Comparison of ENCODE assay signal across 15 mouse cellular contexts in genomic region chr7:112012621-112013177, GRCm38 (mm10). TPM values are rescaled to one million over a fixed set of nuclear protein-coding genes. Genes with fewer than 3 reads are reported as not detected.
A peak's percentile ranks its signal among the peaks of the same experiment; 100 is the strongest.
DNase-seq lines count a peak whose midpoint lies in the region; ATAC-seq and TF ChIP-seq lines count a peak whose summit lies in the region.
"Had no signal": no experiment of that assay in that cellular context is flagged by ENCODE, and none has a peak within 500 bp of the region (broad histone marks: within the 10 kb centered on the region; RNA-seq: fewer than 3 reads in every experiment).

No protein-coding gene starts in this region.

- peaks cover 12% of the 10 kb centered on the region for H3K4me1 ChIP-seq in heart, embryonic 16.5 days (ENCODE audit: control insufficient read depth, insufficient read depth, low read length)
- peaks cover 10% of the 10 kb centered on the region for H3K4me1 ChIP-seq in embryonic fibroblast, embryonic 13.5 days (ENCODE audit: control insufficient read depth, insufficient read depth, low read length)
- H3K4me1 ChIP-seq: embryonic facial prominence, embryonic 10.5 days; midbrain, embryonic 15.5 days; neural tube, embryonic 12.5 days had no signal

- 58% methylated on average over 6 of the region's 6 CpGs for WGBS in heart, embryonic 16.5 days

- peak overlapping the region; percentile 40 for H3K27ac ChIP-seq in heart, embryonic 16.5 days (ENCODE audit: low read length)
- peak overlapping the region; percentile 71 for H3K27ac ChIP-seq in embryonic fibroblast, embryonic 13.5 days (ENCODE audit: insufficient read depth, low read length)
- H3K27ac ChIP-seq: embryonic facial prominence, embryonic 10.5 days; hindbrain, postnatal 0 days; midbrain, embryonic 15.5 days; neural tube, embryonic 12.5 days had no signal

- TF ChIP-seq CTCF in embryonic fibroblast, embryonic 13.5 days (IDR thresholded peaks at IDR 0.05; ENCODE audit: borderline replicate concordance, insufficient read depth, low read length) = no peak

- intact Hi-C loops in heart, postnatal 25 days (cut with DNase I) = no loop called here

- H3K4me2 ChIP-seq in heart, embryonic 16.5 days (ENCODE audit: low read depth, low read length) = no peak overlapping the region
- H3K4me2 ChIP-seq: midbrain, embryonic 15.5 days; neural tube, embryonic 12.5 days had no signal

- TF ChIP-seq POLR2A in embryonic fibroblast, embryonic 13.5 days (IDR thresholded peaks at IDR 0.05; ENCODE audit: low read depth, low read length) = no peak

- ATAC-seq in heart, embryonic 16.5 days (replicated peaks; ENCODE audit: extremely low read depth, insufficient read depth, low FRiP score) = peak; percentile 79
- ATAC-seq: midbrain, embryonic 15.5 days had no signal

- DNase-seq in cerebellum, adult 9-10 months = peak; percentile 43
- no peak for DNase-seq in cerebellum, adult 8-10 months
- DNase-seq in heart, postnatal 25 days (ENCODE audit: low spot score) = no peak
- DNase-seq in skeletal muscle tissue, adult 2 months (ENCODE audit: low read depth, low spot score) = peak; percentile 53
- no peak for DNase-seq in urinary bladder, postnatal 36 days (ENCODE audit: low spot score in 2 of 2)
- DNase-seq in right cerebral cortex, postnatal 36 days (ENCODE audit: low spot score in 2 of 2) = no peak
- DNase-seq: adrenal gland, adult 8-10 months; liver; thymus, postnatal 25 days had no signal

- H3K9me3 ChIP-seq in heart, embryonic 16.5 days (replicated peaks; ENCODE audit: control insufficient read depth, low read length) = peaks cover 3% of the 10 kb centered on the region; the same call in 1 of the 2 replicates
- H3K9me3 ChIP-seq: embryonic facial prominence, embryonic 10.5 days; midbrain, embryonic 15.5 days; neural tube, embryonic 12.5 days had no signal

- no peaks in the 10 kb centered on the region for H3K27me3 ChIP-seq in heart, embryonic 16.5 days (ENCODE audit: control insufficient read depth, insufficient read depth, low read length)
- H3K27me3 ChIP-seq: midbrain, embryonic 15.5 days; neural tube, embryonic 12.5 days had no signal

- no peak overlapping the region for H3K4me3 ChIP-seq in heart, embryonic 16.5 days (ENCODE audit: low read length)
- no peak overlapping the region for H3K4me3 ChIP-seq in embryonic fibroblast, embryonic 13.5 days (ENCODE audit: insufficient read depth, low read length)
- H3K4me3 ChIP-seq: embryonic facial prominence, embryonic 10.5 days; midbrain, embryonic 15.5 days; neural tube, embryonic 12.5 days had no signal

- no peaks in the 10 kb centered on the region for H3K36me3 ChIP-seq in heart, embryonic 16.5 days (ENCODE audit: control insufficient read depth, insufficient read depth)
- H3K36me3 ChIP-seq: embryonic facial prominence, embryonic 10.5 days; midbrain, embryonic 15.5 days; neural tube, embryonic 12.5 days had no signal

- H3K9ac ChIP-seq in heart, embryonic 16.5 days (ENCODE audit: low read length) = no peak overlapping the region
- H3K9ac ChIP-seq: midbrain, embryonic 15.5 days; neural tube, embryonic 12.5 days had no signal

RNA-seq across cellular contexts. Expression of gene Usp47, which starts 10.6 kb away (rescaled TPM):
- 56.4 and 62.7 TPM in 2 replicates for polyA plus RNA-seq in heart, embryonic 16.5 days (2015; fragmentation: Nextera tagmentation; extraction: Ambion mirVana)
- total RNA-seq in heart, postnatal 25 days (2021) = 10 to 100 TPM; 74.6 to 78.0 TPM
- 123 and 130 TPM in 2 replicates for polyA plus RNA-seq in embryonic fibroblast, embryonic 13.5 days (2011; ENCODE audit: insufficient read length, low read depth, missing spikeins)

Comparison
In these comparisons a context has a peak if more than half of its experiments do, and no peak if none do; other contexts are left out.
1. DNase-seq: peak in cerebellum, adult 9-10 months (single experiment) and skeletal muscle tissue, adult 2 months (single experiment); none in cerebellum, adult 8-10 months (single experiment), heart, postnatal 25 days (single experiment), urinary bladder, postnatal 36 days (0 of 2) and right cerebral cortex, postnatal 36 days (0 of 2).